Mouse (Mus musculus) midbrain, embryonic 13.5 days (tissue): ENCODE results near the gene Nos1ap. TPM values are rescaled to one million over a fixed set of nuclear protein-coding genes. Genes with fewer than 3 reads are reported as not detected.

Experiments used
- ATAC-seq: fragments of 200-750 bp; cut with Nextera tagmentation; 2 replicates; pipeline ENCODE4 v1.8.0; 2017; ENCODE audit warnings: mild to moderate bottlenecking, moderate TSS enrichment, moderate library complexity
- H3K27ac ChIP-seq: fragments of 300-500 bp; sonication (generic); 2 replicates; pipeline ENCODE4 v1.5.1; 2015; ENCODE audit warnings: inconsistent platforms, mild to moderate bottlenecking, moderate library complexity
- H3K27me3 ChIP-seq: fragments of 300-500 bp; sonication (generic); 2 replicates; pipeline ENCODE4 v1.6.1; 2015; ENCODE audit warnings: mild to moderate bottlenecking, inconsistent platforms
- H3K36me3 ChIP-seq: fragments of 300-500 bp; sonication (generic); 2 replicates; pipeline ENCODE4 v1.6.1; 2015; ENCODE audit warnings: mild to moderate bottlenecking, inconsistent platforms
- H3K4me1 ChIP-seq: fragments of 300-500 bp; sonication (generic); replicated peaks from 2 replicates; pipeline ENCODE4 v1.6.1; 2015; ENCODE audit warnings: inconsistent platforms
- H3K4me2 ChIP-seq: fragments of 300-500 bp; sonication (generic); replicated peaks from 2 replicates; pipeline ENCODE4 v1.6.1; 2015; ENCODE audit warnings: moderate library complexity, mild to moderate bottlenecking, inconsistent platforms
- H3K4me3 ChIP-seq: fragments of 300-500 bp; sonication (generic); replicated peaks from 2 replicates; pipeline ENCODE4 v1.5.1; 2015; ENCODE audit warnings: mild to moderate bottlenecking, inconsistent platforms
- H3K9ac ChIP-seq: fragments of 300-500 bp; sonication (generic); replicated peaks from 2 replicates; pipeline ENCODE4 v1.6.1; 2015; ENCODE audit warnings: mild to moderate bottlenecking, inconsistent platforms
- H3K9me3 ChIP-seq: fragments of 300-500 bp; sonication (generic); 2 replicates; pipeline ENCODE4 v1.6.1; 2016; ENCODE audit warnings: mild to moderate bottlenecking, inconsistent platforms
- WGBS: fragments of 180-500 bp; shearing (Covaris S2); methylation state at CpG from one replicate; pipeline ENCODE4 v1.1.7; 2015; 5-methylcytosine and 5-hydroxymethylcytosine counted together
- polyA plus RNA-seq: library from polyadenylated mRNA; unstranded; fragments of >200 nt; fragmentation: Nextera tagmentation; extraction: Ambion mirVana; gene quantifications from 2 replicates; pipeline ENCODE4 v1.2.1, GENCODE M21; 2015

The Nos1ap gene
- polyA plus RNA-seq, 1 experiment from 2014 or later: 17.2 TPM

- Histone ChIP-seq H3K27ac (no peak overlapping the region), H3K4me3 (no peak overlapping the region), H3K4me2 (no peak overlapping the region), H3K36me3 (no peaks in the 10 kb centered on the region), H3K9ac (no peak overlapping the region), H3K4me1 (no peaks in the 10 kb centered on the region), H3K9me3 (no peaks in the 10 kb centered on the region), H3K27me3 (no peaks in the 10 kb centered on the region)
- WGBS: 96% methylated on average over 3 of the region's 3 CpGs
- ATAC-seq: no peak
These were observed 21.0 kb upstream of the Nos1ap start for GRCm38 (mm10) chr1:170610695-170611094.

GRCm38 (mm10) chr1:170610289-170610688 lies 20.6 kb upstream of the Nos1ap start:
- H3K9ac ChIP-seq: no peak overlapping the region
- H3K9me3 ChIP-seq: no peaks in the 10 kb centered on the region
- no peak overlapping the region for H3K27ac ChIP-seq
- no peaks in the 10 kb centered on the region for H3K36me3 ChIP-seq
- H3K4me3 ChIP-seq: no peak overlapping the region
- no peak overlapping the region for H3K4me2 ChIP-seq
- no peaks in the 10 kb centered on the region for H3K4me1 ChIP-seq
- WGBS: 88% methylated on average over 3 of the region's 3 CpGs
- no peak for ATAC-seq
- no peaks in the 10 kb centered on the region for H3K27me3 ChIP-seq

DNA sequence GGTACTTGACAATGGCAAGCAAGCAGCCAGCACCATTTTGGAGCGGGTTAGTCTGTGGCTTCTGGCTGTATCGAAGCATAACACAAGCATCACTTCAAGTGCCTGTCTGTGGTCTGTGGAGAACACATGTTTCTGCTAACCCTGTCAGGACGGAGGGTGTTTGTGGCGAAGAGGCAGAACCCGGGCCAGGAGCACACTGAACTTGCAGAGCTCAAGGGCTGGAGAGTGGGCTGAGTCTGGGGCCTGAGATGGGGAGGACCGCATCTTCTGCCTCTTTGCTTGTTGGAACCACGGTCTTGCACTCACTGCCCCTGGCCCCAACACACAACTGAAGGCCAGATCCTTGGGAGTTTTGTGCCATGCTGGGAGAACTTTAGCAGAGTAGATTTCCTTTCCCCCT lies 20.2 kb upstream of the Nos1ap start:
- no peaks in the 10 kb centered on the region for H3K4me1 ChIP-seq
- no peak overlapping the region for H3K4me3 ChIP-seq
- no peak overlapping the region for H3K27ac ChIP-seq
- no peak overlapping the region for H3K4me2 ChIP-seq
- no peak overlapping the region for H3K9ac ChIP-seq
- WGBS: 90% methylated on average over 7 of the region's 7 CpGs
- H3K27me3 ChIP-seq: no peaks in the 10 kb centered on the region
- no peak for ATAC-seq
- H3K36me3 ChIP-seq: no peaks in the 10 kb centered on the region
- no peaks in the 10 kb centered on the region for H3K9me3 ChIP-seq

DNA sequence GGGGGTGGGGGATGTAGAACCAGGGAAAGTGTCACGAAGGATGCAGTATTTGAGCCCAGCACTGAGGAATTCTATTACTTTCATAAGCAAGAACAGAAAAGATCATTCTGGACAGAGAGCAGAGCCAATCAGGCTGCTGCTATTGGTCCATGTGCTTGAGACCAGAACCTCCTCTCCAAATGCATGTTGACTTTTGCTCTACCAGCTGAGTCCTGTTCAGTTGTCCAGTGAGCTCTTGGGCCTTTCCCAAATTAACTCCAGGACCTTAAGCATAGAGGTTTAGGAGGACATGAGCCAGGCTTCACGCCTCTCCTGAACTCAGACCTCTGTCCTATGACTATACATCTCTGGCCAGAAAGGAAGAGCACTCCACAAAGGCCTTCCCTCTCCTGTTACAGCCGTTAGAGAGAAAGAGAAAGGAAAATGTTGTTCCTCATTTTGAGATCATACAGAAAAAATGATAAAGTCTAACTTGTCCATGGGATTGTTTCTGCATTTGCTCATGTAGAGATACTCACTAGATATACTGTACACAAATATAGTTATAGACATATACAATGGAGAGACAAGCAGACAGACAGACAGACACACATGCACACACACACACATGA lies 18.9 kb upstream of the Nos1ap start:
- no peaks in the 10 kb centered on the region for H3K36me3 ChIP-seq
- no peak overlapping the region for H3K4me3 ChIP-seq
- 85% methylated on average over 3 of the region's 3 CpGs for WGBS
- no peak overlapping the region for H3K4me2 ChIP-seq
- no peak for ATAC-seq
- no peaks in the 10 kb centered on the region for H3K9me3 ChIP-seq
- H3K27ac ChIP-seq: no peak overlapping the region
- no peaks in the 10 kb centered on the region for H3K27me3 ChIP-seq
- H3K9ac ChIP-seq: no peak overlapping the region
- no peaks in the 10 kb centered on the region for H3K4me1 ChIP-seq

- no peak for ATAC-seq
- Histone ChIP-seq H3K27me3 (no peaks in the 10 kb centered on the region), H3K36me3 (no peaks in the 10 kb centered on the region), H3K4me3 (no peak overlapping the region), H3K27ac (no peak overlapping the region), H3K9me3 (no peaks in the 10 kb centered on the region), H3K4me2 (no peak overlapping the region), H3K9ac (no peak overlapping the region), H3K4me1 (no peaks in the 10 kb centered on the region)
- 92% methylated on average over 8 of the region's 8 CpGs for WGBS
These were observed 17.7 kb upstream of the Nos1ap start for GRCm38 (mm10) chr1:170607231-170607917.

DNA sequence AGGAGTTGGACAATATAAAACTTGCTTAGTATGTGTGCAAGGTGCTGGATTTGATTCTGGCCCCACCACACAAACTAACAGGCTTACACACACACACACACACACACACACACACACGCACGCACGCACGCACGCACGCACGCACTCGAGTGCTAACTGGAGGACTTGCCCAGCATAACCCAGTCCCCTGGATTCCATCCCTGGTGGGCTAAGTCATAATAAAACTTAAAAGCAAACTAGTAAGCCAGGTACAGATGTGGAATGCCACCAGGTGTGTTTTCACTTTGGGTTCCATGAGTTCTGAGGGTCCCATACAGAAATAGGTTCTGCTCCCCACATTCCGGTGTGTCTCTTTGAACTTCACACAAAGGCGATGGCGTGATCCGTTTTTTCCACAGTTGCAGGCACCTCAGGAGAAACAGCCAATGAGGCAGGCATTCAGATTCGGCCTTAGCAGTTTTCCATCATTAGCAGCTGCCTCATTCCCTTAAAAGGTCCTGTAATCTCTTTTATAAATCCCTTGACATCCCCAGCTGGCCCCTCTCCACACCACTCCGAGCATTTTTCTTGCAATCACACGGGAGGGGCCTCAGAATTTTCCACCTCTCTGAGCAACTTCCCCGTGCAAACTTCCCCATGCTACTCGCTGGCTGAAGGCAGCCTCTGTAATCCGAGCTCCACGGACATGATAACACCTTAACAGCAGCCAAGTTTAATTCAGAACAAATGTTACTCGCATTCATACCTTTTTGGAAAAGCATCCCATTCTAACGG lies 15.8 kb upstream of the Nos1ap start:
- H3K4me2 ChIP-seq: no peak overlapping the region
- WGBS: 68% methylated on average over 21 of the region's 21 CpGs
- H3K36me3 ChIP-seq: no peaks in the 10 kb centered on the region
- no peaks in the 10 kb centered on the region for H3K9me3 ChIP-seq
- no peaks in the 10 kb centered on the region for H3K4me1 ChIP-seq
- ATAC-seq: no peak
- no peak overlapping the region for H3K27ac ChIP-seq
- no peaks in the 10 kb centered on the region for H3K27me3 ChIP-seq
- no peak overlapping the region for H3K4me3 ChIP-seq
- no peak overlapping the region for H3K9ac ChIP-seq

DNA sequence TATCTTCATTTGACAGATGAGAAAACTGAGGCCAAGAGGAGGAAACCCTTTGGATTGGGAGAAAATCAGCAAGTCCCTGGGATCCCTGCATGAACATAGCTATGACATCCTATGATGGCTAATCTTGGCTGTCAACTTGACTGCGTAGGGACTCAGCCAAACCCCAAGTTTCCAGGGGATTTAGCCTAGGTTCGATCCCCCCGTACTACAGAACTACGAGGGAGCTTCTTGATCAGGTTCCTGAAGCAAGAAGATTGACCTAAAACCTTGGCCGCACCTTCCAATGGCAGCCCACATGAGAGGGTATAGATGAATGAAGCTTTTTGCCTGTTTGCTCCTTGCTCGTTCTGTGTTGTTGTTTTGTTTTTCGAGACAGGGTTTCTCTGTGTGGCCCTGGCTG lies 4.9 kb upstream of the Nos1ap start:
- Histone ChIP-seq H3K4me2 (no peak overlapping the region), H3K4me3 (no peak overlapping the region), H3K27me3 (peaks cover 14% of the 10 kb centered on the region; the same call in 1 of the 2 replicates), H3K27ac (no peak overlapping the region), H3K9ac (no peak overlapping the region), H3K9me3 (no peaks in the 10 kb centered on the region; the same call in 1 of the 2 replicates), H3K4me1 (no peaks in the 10 kb centered on the region), H3K36me3 (no peaks in the 10 kb centered on the region)
- no peak for ATAC-seq
- 96% methylated on average over 7 of the region's 7 CpGs for WGBS

DNA sequence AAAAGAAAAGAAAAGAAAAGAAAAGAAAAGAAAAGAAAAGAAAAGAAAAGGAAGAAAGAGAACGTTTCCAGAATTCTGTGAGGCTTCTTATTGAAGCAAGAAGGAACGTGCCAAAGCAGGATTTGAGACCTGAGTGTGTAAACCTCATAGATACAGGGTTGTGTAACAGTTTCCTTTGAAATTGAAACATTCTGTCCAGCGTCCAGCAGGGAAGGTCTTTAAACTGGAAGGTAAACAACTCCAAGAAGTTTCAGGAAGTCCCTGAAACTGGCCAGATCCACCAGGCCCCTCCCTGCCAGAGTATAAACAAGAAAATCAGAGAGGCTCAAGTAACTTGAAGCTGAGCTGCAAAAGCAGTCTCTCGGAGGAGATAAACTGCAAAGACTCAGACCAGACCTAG lies 870 bp upstream of the Nos1ap start:
- 42% methylated on average over 4 of the region's 4 CpGs for WGBS
- H3K9ac ChIP-seq: no peak overlapping the region
- H3K27me3 ChIP-seq: peaks cover 23% of the 10 kb centered on the region; the same call in 1 of the 2 replicates
- no peak overlapping the region for H3K4me2 ChIP-seq
- H3K9me3 ChIP-seq: no peaks in the 10 kb centered on the region
- H3K4me1 ChIP-seq: peaks cover 14% of the 10 kb centered on the region
- H3K36me3 ChIP-seq: peaks cover 2% of the 10 kb centered on the region; the same call in 1 of the 2 replicates
- H3K27ac ChIP-seq: no peak overlapping the region
- ATAC-seq: no peak
- no peak overlapping the region for H3K4me3 ChIP-seq

DNA sequence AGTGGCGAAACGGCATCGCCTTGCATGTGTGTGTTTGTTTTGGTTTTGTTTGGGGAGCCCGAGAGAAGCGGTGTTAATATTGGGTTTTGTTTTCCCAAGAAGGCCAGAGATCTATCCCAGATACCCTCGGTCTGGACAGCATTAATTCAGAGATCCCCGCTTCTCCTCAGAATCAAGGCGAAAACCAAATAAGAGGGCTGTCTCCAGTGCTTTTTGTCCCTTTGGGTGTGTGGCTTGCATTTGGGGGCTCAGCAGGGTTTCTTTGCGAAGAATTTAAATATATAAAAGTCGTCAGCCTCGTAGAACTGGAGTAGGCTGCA lies 340 bp upstream of the Nos1ap start:
- under 1% methylated on average over 11 of the region's 11 CpGs for WGBS
- peak overlapping the region; percentile 86 for H3K4me2 ChIP-seq

DNA sequence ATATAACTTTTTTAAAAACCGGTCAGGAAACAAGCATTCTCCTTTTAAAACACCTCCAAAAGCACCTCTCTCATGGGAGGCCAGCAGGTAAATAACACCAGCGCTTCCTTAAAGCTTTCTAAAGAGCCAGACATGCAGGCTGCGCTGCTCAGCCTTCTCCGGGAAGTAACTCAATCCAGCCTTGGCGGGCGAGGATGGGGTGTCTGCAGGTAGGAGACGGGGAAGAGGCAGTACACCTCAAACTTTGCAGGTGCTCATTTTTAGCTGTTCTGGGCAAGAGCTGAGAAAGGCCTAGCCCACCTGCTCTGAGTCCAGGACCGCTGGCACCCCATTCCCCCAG lies 812 bp downstream of the Nos1ap start:
- Histone ChIP-seq H3K27ac (no peak overlapping the region), H3K9ac (peak overlapping the region; percentile 75), H3K27me3 (peaks cover 23% of the 10 kb centered on the region; the same call in 1 of the 2 replicates), H3K36me3 (peaks cover 10% of the 10 kb centered on the region; the same call in 1 of the 2 replicates), H3K4me3 (peak overlapping the region; percentile 63), H3K4me1 (peaks cover 14% of the 10 kb centered on the region), H3K9me3 (no peaks in the 10 kb centered on the region), H3K4me2 (peak overlapping the region; percentile 86)
- ATAC-seq: no peak; the same call in 1 of the 2 replicates
- WGBS: 6% methylated on average over 8 of the region's 8 CpGs

More for the DNA sequence above, 340 bp upstream of the Nos1ap start:
- 0 out of 2 replicates have a peak overlapping the region, but pooled peaks have one; percentile 72 for H3K27ac ChIP-seq
- H3K9ac ChIP-seq: peak overlapping the region; percentile 75
- H3K27me3 ChIP-seq: peaks cover 23% of the 10 kb centered on the region; the same call in 1 of the 2 replicates
- H3K36me3 ChIP-seq: peaks cover 5% of the 10 kb centered on the region; the same call in 1 of the 2 replicates
- H3K4me1 ChIP-seq: peaks cover 14% of the 10 kb centered on the region
- no peaks in the 10 kb centered on the region for H3K9me3 ChIP-seq
- ATAC-seq: no peak
- H3K4me3 ChIP-seq: peak overlapping the region; percentile 63

- peak overlapping the region; percentile 44; the same call in 1 of the 2 replicates for H3K9ac ChIP-seq
These were observed 1.3 kb downstream of the Nos1ap start for GRCm38 (mm10) chr1:170588353-170588752.

GRCm38 (mm10) chr1:170586715-170587114 lies 2.9 kb downstream of the Nos1ap start:
- H3K9me3 ChIP-seq: no peaks in the 10 kb centered on the region
- H3K27me3 ChIP-seq: peaks cover 18% of the 10 kb centered on the region; the same call in 1 of the 2 replicates
- H3K4me3 ChIP-seq: no peak overlapping the region
- peak overlapping the region; percentile 86; the same call in 1 of the 2 replicates for H3K4me2 ChIP-seq
- ATAC-seq: no peak
- no peak overlapping the region for H3K9ac ChIP-seq
- H3K27ac ChIP-seq: no peak overlapping the region
- peaks cover 14% of the 10 kb centered on the region for H3K4me1 ChIP-seq
- WGBS: 81% methylated on average over 6 of the region's 6 CpGs
- H3K36me3 ChIP-seq: peaks cover 10% of the 10 kb centered on the region; the same call in 1 of the 2 replicates

More at GRCm38 (mm10) chr1:170588353-170588752, 1.3 kb downstream of the Nos1ap start:
- Histone ChIP-seq H3K4me3 (peak overlapping the region; percentile 63), H3K27ac (no peak overlapping the region), H3K4me2 (peak overlapping the region; percentile 86), H3K27me3 (peaks cover 23% of the 10 kb centered on the region; the same call in 1 of the 2 replicates), H3K4me1 (peaks cover 14% of the 10 kb centered on the region), H3K9me3 (no peaks in the 10 kb centered on the region), H3K36me3 (peaks cover 10% of the 10 kb centered on the region; the same call in 1 of the 2 replicates)
- no peak for ATAC-seq
- 36% methylated on average over 6 of the region's 6 CpGs for WGBS
